Mouse (Mus musculus): ENCODE data around the gene Card10. TPM values are rescaled to one million over a fixed set of nuclear protein-coding genes. Genes with fewer than 3 reads are reported as not detected.
"Not testable (repeated sequence)": the region's sequence is repeated elsewhere in the genome, so short reads cannot be mapped to it uniquely, and the experiment has no call there.

The Card10 gene
- total RNA-seq (2017), result 0.21 to 3.7 TPM (median 2.1 TPM) in 3 replicates

GRCm38 (mm10) chr15:78802776-78803391 lies at the start of gene Card10:
Gene Card10, minus strand, starts transcription at chr15:78803042.
- 0 out of 2 replicates have a peak, but pooled peaks have one; percentile 45 for ATAC-seq (replicated peaks; ENCODE audit: insufficient number of reproducible peaks, low FRiP score, low TSS enrichment, poor library complexity, severe bottlenecking)

GRCm38 (mm10) chr15:78851505-78852153 lies 48.8 kb upstream of the Card10 start:
- ATAC-seq (replicated peaks; ENCODE audit: insufficient number of reproducible peaks, low FRiP score, low TSS enrichment, poor library complexity, severe bottlenecking), result peak; percentile 90

GRCm38 (mm10) chr15:78850944-78851343 lies 48.1 kb upstream of the Card10 start:
- no peak for ATAC-seq (replicated peaks; ENCODE audit: insufficient number of reproducible peaks, low FRiP score, low TSS enrichment, poor library complexity, severe bottlenecking)

- no peak for ATAC-seq (replicated peaks; ENCODE audit: insufficient number of reproducible peaks, low FRiP score, low TSS enrichment, poor library complexity, severe bottlenecking)
Measured at GRCm38 (mm10) chr15:78850059-78850824, 47.4 kb upstream of the Card10 start.

GRCm38 (mm10) chr15:78849485-78849884 lies 46.6 kb upstream of the Card10 start:
- no peak for ATAC-seq (replicated peaks; ENCODE audit: insufficient number of reproducible peaks, low FRiP score, low TSS enrichment, poor library complexity, severe bottlenecking)

GRCm38 (mm10) chr15:78848467-78848866 lies 45.6 kb upstream of the Card10 start:
- peak; percentile 68; the same call in 1 of the 2 replicates for ATAC-seq (replicated peaks; ENCODE audit: insufficient number of reproducible peaks, low FRiP score, low TSS enrichment, poor library complexity, severe bottlenecking)

- ATAC-seq (replicated peaks; ENCODE audit: insufficient number of reproducible peaks, low FRiP score, low TSS enrichment, poor library complexity, severe bottlenecking), result not testable (repeated sequence)
Measured at GRCm38 (mm10) chr15:78846805-78847204, 44.0 kb upstream of the Card10 start.

GRCm38 (mm10) chr15:78846352-78846751 lies 43.5 kb upstream of the Card10 start:
- no peak for ATAC-seq (replicated peaks; ENCODE audit: insufficient number of reproducible peaks, low FRiP score, low TSS enrichment, poor library complexity, severe bottlenecking)

GRCm38 (mm10) chr15:78845867-78846266 lies 43.0 kb upstream of the Card10 start:
- no peak for ATAC-seq (replicated peaks; ENCODE audit: insufficient number of reproducible peaks, low FRiP score, low TSS enrichment, poor library complexity, severe bottlenecking)

- no peak for ATAC-seq (replicated peaks; ENCODE audit: insufficient number of reproducible peaks, low FRiP score, low TSS enrichment, poor library complexity, severe bottlenecking)
Measured at GRCm38 (mm10) chr15:78845321-78845720, 42.5 kb upstream of the Card10 start.

- no peak for ATAC-seq (replicated peaks; ENCODE audit: insufficient number of reproducible peaks, low FRiP score, low TSS enrichment, poor library complexity, severe bottlenecking)
Measured at GRCm38 (mm10) chr15:78844791-78845190, 41.9 kb upstream of the Card10 start.

- ATAC-seq (replicated peaks; ENCODE audit: insufficient number of reproducible peaks, low FRiP score, low TSS enrichment, poor library complexity, severe bottlenecking), result no peak
Measured at GRCm38 (mm10) chr15:78843581-78844469, 41.0 kb upstream of the Card10 start.

- ATAC-seq (replicated peaks; ENCODE audit: insufficient number of reproducible peaks, low FRiP score, low TSS enrichment, poor library complexity, severe bottlenecking), result no peak
Measured at GRCm38 (mm10) chr15:78842371-78843163, 39.7 kb upstream of the Card10 start, which contains the start of gene Cdc42ep1. Gene Cdc42ep1, plus strand, starts transcription at chr15:78842624.

GRCm38 (mm10) chr15:78841161-78841790 lies 38.4 kb upstream of the Card10 start:
- no peak for ATAC-seq (replicated peaks; ENCODE audit: insufficient number of reproducible peaks, low FRiP score, low TSS enrichment, poor library complexity, severe bottlenecking)

- ATAC-seq (replicated peaks; ENCODE audit: insufficient number of reproducible peaks, low FRiP score, low TSS enrichment, poor library complexity, severe bottlenecking), result no peak
Measured at GRCm38 (mm10) chr15:78840751-78841150, 37.9 kb upstream of the Card10 start.

GRCm38 (mm10) chr15:78840241-78840640 lies 37.4 kb upstream of the Card10 start:
- no peak for ATAC-seq (replicated peaks; ENCODE audit: insufficient number of reproducible peaks, low FRiP score, low TSS enrichment, poor library complexity, severe bottlenecking)

- ATAC-seq (replicated peaks; ENCODE audit: insufficient number of reproducible peaks, low FRiP score, low TSS enrichment, poor library complexity, severe bottlenecking), result no peak
Measured at GRCm38 (mm10) chr15:78839744-78840143, 36.9 kb upstream of the Card10 start.

All from monocyte, adult 5-6 weeks (primary cell).